Mouse (Mus musculus) retina, postnatal 7 days (tissue): ENCODE results near the gene Spcs3.

Experiments
- DNase-seq: peaks from one replicate; pipeline ENCODE4 v3.0.0-alpha.2; 2012; ENCODE audit warnings: low read depth, low spot score

Spcs3 gene

DNA sequence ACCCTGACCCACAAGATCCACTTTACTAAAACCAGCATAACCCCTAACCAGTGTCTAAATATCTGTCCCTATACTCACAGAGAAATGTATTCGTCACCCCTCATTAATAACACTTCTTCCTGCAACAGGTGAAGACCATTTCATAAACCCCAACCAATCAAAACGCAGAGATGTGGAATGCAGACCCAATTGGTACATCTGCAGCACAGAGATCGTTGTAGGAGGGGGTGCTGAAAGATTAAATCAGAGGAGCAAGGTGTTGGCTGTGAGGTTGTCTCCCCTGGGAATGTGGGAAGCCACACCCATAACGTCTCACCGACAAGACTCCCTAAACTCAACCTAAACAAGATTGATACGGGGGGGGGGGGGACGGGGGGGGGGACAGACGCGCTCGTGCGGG lies 21.0 kb downstream of the Spcs3 start:
- DNase-seq, result no peak

DNA sequence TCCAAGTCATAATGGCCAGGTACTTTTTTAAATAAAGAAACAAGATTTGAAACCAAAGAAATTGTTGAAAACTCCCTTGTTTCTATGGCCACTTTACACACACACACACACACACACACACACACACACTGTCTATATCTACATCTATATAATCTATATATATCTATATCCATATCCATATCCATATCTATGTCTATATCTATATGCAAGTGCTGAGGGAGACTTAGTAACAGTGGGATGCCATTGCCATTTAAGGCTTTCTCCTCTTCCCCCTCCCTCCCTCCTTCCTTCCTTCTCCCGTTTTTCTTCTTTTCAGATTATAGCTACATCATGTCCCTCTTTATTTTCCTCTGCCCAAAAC lies 21.7 kb downstream of the Spcs3 start:
- no peak for DNase-seq

DNA sequence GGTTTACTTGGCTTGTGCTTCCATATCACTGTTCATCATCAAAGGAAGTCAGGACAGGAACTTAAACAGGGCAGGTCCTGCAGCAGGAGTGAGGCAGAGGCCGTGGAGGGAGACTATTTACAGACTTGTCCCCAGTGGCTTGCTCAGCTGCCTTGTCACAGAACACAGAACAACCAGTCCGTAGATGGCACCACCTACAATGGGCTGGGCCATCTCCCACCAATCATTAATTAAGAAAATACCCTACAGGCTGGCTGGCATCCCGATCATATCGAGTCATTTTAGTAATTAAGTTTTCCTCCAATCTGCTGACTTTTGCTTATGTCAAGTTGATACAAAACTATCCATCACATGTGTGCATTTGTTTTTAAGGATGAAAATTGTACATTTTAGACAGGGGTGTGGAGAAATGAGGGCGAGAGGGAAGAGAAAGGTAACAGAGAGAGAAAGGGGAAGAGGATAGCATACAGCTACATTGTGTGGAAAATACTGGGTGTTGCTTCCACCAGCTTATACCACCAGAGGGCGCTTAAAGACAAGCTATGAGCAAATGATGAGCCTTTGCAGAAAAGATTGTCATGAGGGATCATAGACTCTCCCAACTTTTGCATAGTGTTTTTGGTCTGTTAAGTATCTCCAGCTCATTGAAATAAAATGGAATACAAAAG lies 22.2 kb downstream of the Spcs3 start:
- DNase-seq, result peak; percentile 65

DNA sequence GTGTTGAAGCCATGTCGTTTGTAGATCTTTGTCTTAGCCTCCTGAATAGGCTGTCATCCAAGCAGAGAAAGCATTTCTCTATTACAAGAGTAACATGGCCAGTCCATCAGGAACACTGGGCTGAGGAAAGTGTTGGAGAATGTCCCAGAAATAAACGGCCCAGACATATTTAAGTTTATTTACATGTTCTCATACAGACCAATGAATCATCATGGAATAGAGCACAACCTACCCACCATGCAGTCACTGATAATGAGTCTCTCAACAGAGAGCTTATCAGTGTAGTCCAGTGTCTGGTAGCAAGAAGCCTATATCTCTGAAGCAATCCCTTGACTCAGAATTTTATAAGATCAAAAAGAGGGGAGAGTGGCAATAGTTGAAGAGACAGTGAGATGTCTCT lies 24.7 kb downstream of the Spcs3 start:
- DNase-seq, result no peak

DNA sequence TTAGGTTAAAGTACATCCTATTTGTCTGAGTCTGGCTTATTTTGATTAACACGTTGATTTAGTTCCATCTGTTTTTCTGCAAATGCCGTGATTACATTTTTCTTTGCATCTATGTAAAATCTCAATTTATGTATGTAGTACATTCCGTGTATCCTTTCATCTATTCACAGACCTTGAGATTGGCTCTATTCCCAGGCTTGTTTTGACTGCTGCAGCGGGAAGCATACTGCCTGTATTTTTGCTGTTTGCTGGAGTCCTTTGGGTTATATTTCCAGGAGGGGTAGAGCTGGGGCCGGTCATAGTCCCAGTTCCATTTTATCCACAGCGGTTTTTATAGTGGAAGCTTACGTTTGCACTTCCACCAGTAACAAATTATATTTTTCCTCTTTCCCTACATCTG lies 26.7 kb downstream of the Spcs3 start:
- DNase-seq, result no peak

DNA sequence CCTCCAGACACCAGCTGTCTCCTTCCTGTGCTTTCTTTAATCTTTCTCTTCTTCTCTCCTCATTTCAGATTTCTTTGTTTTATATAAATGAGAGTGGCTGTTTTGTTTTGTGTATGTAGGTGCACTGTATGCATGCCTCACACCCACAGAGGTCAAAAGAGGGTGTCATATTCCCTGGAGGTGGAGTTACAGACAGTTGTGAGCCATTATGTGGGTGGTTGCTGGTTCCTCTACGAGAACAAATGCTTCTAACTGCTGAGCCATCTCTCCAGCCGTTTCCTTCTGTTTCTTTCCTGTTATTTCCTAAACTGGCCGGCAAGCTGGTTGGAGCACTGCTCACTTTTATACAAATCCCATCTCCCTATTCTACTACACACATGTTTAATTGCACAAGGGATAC lies 35.9 kb downstream of the Spcs3 start:
- DNase-seq, result no peak

DNA sequence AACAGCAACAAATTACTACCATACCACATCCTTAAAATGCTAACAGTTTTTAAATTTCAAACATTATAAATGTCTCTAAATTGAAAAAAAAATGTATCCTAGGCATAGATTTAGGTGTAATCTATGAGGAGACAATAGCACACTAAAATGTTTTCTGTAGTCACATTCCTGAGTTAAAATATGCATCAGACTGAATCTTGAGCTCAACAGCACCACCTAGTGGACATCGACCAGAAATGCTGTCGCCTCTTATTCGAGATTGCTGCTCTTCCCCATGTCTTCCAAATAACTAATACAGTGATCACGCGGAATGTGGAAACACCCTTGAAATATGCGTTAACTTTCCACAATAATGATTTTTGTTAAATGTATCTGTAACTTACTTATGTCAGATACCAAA lies 36.7 kb downstream of the Spcs3 start:
- peak; percentile 59 for DNase-seq

DNA sequence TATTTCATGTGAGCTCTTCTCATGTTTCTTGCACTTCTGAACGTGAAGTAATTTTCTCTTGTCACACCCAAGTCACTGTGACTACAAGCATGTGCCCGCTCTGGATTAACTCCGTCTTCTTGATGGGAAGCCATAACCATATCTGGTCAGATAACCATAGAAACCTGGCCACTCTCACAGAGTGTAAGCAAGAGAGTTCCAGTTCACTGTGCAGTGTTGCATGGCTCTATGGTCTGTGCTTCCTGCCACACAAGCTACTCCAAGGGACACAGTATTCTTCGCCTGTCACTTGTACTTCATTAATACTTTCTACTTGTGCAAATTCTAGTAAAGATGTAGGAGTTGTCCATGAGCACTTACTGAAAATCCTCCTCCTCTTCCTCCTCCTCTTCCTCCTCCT lies 37.9 kb downstream of the Spcs3 start:
- DNase-seq, result no peak

DNA sequence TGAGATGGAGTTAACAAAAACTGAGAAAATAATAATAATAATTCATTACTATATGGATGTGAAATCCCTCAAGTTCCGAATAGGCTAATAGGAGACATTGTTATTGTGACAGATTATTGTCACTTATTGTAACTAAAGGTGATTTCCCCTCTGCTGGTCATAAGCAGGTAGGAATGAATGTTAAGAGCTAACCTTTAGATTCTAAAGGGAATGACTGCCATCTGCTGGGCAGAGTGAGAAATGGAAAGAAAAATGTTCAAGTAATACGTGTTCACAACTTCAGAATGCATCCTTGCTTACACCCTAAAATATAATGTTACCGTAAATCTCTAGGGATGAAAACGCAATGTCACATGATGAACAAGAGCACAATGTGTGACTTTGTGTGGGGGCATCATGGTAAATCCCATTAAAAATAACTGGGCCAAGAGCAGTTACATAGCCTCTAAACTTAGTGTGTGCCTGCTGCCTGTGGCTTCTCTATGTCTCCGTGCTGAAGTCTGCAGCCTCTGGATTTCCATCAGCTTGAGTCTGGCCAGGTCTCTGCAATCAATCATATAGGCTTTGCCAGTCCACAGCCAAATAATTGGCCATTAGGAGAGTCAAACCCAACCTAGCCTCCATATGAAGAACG lies 38.6 kb downstream of the Spcs3 start:
- peak; percentile 64 for DNase-seq

DNA sequence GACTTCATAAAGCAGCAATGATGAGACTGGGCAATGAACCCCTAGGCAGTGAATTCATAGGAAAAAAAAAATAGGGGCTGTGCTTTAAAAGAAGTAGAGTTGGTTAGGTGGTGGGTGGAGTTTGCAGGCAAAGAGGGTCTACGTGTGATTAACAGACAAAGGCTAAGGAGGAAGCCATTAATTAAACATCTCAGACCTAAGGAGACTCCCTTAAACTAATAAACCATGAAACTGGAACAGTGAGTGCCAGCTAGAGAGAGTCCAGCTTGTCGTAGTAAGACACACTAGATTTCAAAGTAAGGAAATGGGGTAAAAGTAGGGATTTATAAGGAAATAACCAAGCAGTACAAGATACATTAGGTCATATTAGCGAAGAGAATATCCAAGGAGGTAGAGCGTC lies 41.4 kb downstream of the Spcs3 start:
- no peak for DNase-seq

DNA sequence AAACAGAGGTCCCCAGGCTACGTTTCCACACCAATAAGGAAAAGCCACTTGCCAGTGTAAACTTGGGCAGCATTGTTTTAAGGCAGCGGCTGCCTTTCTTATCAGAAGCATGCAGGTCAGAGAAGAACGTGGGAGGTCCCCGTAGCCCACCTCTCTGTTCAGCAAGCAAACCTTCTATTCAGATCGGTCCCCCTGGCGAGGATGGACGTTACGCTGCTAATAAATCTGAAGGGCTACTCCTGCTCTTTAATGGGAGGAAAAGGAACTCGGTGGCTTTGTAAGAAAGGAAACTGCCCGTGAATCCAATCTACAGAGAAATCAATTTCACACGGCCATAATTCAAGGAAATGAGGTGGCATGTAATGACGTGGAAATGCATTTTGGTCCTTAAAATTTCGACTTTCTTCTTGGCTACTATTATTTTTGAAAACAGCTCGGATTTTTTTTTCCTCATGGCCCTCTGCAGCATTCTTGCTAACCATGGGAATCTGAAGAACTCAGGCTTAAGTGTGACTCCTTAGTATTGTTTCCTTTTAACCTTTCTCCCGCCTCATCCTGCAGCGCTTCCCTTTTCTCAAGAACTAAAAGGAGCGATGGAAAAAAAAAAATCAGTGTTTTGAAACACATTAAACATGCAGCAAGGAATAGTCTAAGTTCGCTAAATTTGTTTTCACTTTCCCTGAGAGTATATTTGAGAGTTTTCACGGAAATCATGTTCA lies 43.1 kb downstream of the Spcs3 start:
- DNase-seq, result no peak
